Mouse (Mus musculus) forebrain, embryonic 12.5 days (tissue): Measurements from ENCODE around the gene Igfbp4. TPM values are rescaled to one million over a fixed set of nuclear protein-coding genes. Genes with fewer than 3 reads are reported as not detected.

Source experiments
- polyA plus RNA-seq: library from polyadenylated mRNA; unstranded; fragments of >200 nt; fragmentation: Nextera tagmentation; extraction: Ambion mirVana; gene quantifications from 2 replicates; pipeline ENCODE4 v1.2.1, GENCODE M21; 2016

Igfbp4 gene
- polyA plus RNA-seq, 1 experiment from 2014 or later, result 247 TPM

Other genes with a start within 250 kb of the Igfbp4 start
- 39.3 and 39.9 TPM in 2 replicates for gene Msl1, start 245.7 kb upstream of the Igfbp4 start, polyA plus RNA-seq
- 63.2 and 67.4 TPM in 2 replicates for gene Casc3, start 236.3 kb upstream of the Igfbp4 start, polyA plus RNA-seq
- gene Rapgefl1, start 204.5 kb upstream of the Igfbp4 start, polyA plus RNA-seq, result 1.5 and 1.6 TPM in 2 replicates
- 4.8 and 5.2 TPM in 2 replicates for gene Wipf2, start 177.6 kb upstream of the Igfbp4 start, polyA plus RNA-seq
- gene Cdc6, start 133.4 kb upstream of the Igfbp4 start, polyA plus RNA-seq, result 38.0 and 43.1 TPM in 2 replicates
- gene Rara, start 113.4 kb upstream of the Igfbp4 start, polyA plus RNA-seq, result 14.0 and 16.4 TPM in 2 replicates
- gene Gjd3, start 58.2 kb upstream of the Igfbp4 start, polyA plus RNA-seq, result 0.24 and 0.47 TPM in 2 replicates
- 355 and 367 TPM in 2 replicates for gene Top2a, start 17.1 kb upstream of the Igfbp4 start, polyA plus RNA-seq
- 0.04 and 0.29 TPM in 2 replicates for gene Tns4, start 48.1 kb downstream of the Igfbp4 start, polyA plus RNA-seq
- gene Ccr7, start 113.8 kb downstream of the Igfbp4 start, polyA plus RNA-seq, result 0.19 TPM in 1 of 2 replicates, not detected in the other
- gene Smarce1, start 189.8 kb downstream of the Igfbp4 start, polyA plus RNA-seq, result 385 and 396 TPM in 2 replicates
- 0.49 and 0.70 TPM in 2 replicates for gene Krt222, start 202.8 kb downstream of the Igfbp4 start, polyA plus RNA-seq
- not detected in 2 replicates for gene Krt24, start 244.0 kb downstream of the Igfbp4 start, polyA plus RNA-seq